Mouse (Mus musculus) forebrain, embryonic 15.5 days (tissue): ENCODE data around the gene Ncl. TPM values are rescaled to one million over a fixed set of nuclear protein-coding genes. Genes with fewer than 3 reads are reported as not detected.

Experiments used
- ATAC-seq: fragments of 200-750 bp; cut with Nextera tagmentation; replicated peaks from 2 replicates; pipeline ENCODE4 v1.8.0; 2017; ENCODE audit warnings: mild to moderate bottlenecking, moderate TSS enrichment, moderate library complexity
- H3K27ac ChIP-seq: fragments of 300-500 bp; sonication (generic); replicated peaks from 2 replicates; pipeline ENCODE4 v1.5.1; 2015; ENCODE audit warnings: mild to moderate bottlenecking, inconsistent platforms
- H3K27me3 ChIP-seq: fragments of 300-500 bp; sonication (generic); 2 replicates; pipeline ENCODE4 v1.6.1; 2015; ENCODE audit warnings: inconsistent platforms
- H3K36me3 ChIP-seq: fragments of 300-500 bp; sonication (generic); 2 replicates; pipeline ENCODE4 v1.6.1; 2015; ENCODE audit warnings: mild to moderate bottlenecking, inconsistent platforms
- H3K4me1 ChIP-seq: fragments of 300-500 bp; sonication (generic); 2 replicates; pipeline ENCODE4 v1.6.1; 2015; ENCODE audit warnings: inconsistent platforms
- H3K4me2 ChIP-seq: fragments of 300-500 bp; sonication (generic); replicated peaks from 2 replicates; pipeline ENCODE4 v1.6.1; 2015; ENCODE audit warnings: mild to moderate bottlenecking, inconsistent platforms
- H3K4me3 ChIP-seq: fragments of 300-500 bp; sonication (generic); 2 replicates; pipeline ENCODE4 v1.5.1; 2015; ENCODE audit warnings: mild to moderate bottlenecking, inconsistent platforms
- H3K9ac ChIP-seq: fragments of 300-500 bp; sonication (generic); replicated peaks from 2 replicates; pipeline ENCODE4 v1.6.1; 2015; ENCODE audit warnings: mild to moderate bottlenecking, inconsistent platforms
- H3K9me3 ChIP-seq: fragments of 300-500 bp; sonication (generic); 2 replicates; pipeline ENCODE4 v1.6.1; 2016; ENCODE audit warnings: inconsistent platforms
- WGBS: fragments of 180-500 bp; shearing (Covaris S2); methylation state at CpG from one replicate; pipeline ENCODE4 v1.1.7; 2015; ENCODE audit warnings: mixed read lengths; 5-methylcytosine and 5-hydroxymethylcytosine counted together
- polyA plus RNA-seq: library from polyadenylated mRNA; unstranded; fragments of >200 nt; fragmentation: Nextera tagmentation; extraction: Ambion mirVana; gene quantifications from 2 replicates; pipeline ENCODE4 v1.2.1, GENCODE M21; 2015

Ncl gene
- polyA plus RNA-seq, 1 experiment from 2014 or later: 208 TPM

GRCm38 (mm10) chr1:86358229-86358905 lies 833 bp downstream of the Ncl start:
- no peak; the same call in 1 of the 2 replicates for ATAC-seq

DNA sequence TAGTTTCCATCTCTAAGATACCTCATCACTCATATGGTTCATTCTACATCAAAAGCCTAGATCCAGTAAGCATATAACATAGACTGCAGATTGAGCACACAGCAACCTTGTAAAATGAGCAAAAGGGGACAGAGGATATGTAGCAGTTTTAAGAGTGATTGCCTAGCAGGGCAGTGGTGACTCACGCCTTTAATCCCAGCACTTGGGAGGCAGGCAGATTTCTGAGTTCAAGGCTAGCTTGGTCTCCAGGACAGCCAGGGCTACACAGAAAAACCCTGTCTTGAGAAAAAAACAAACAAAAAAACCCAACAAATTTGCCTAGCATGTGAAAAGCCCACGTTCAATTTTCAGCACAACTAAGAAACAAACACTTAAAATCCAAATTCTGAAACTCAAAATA lies 5.0 kb downstream of the Ncl start:
- H3K27me3 ChIP-seq: no peaks in the 10 kb centered on the region
- H3K4me2 ChIP-seq: no peak overlapping the region
- peaks cover 82% of the 10 kb centered on the region for H3K36me3 ChIP-seq
- no peak overlapping the region for H3K27ac ChIP-seq
- no peak overlapping the region for H3K4me3 ChIP-seq
- no peaks in the 10 kb centered on the region for H3K9me3 ChIP-seq
- peaks cover 12% of the 10 kb centered on the region for H3K4me1 ChIP-seq
- no peak for ATAC-seq
- 89% methylated on average over 2 of the region's 2 CpGs for WGBS
- H3K9ac ChIP-seq: no peak overlapping the region

More at GRCm38 (mm10) chr1:86358229-86358905, 833 bp downstream of the Ncl start:
- no peaks in the 10 kb centered on the region for H3K27me3 ChIP-seq
- peak overlapping the region; percentile 97 for H3K9ac ChIP-seq
- peaks cover 29% of the 10 kb centered on the region for H3K4me1 ChIP-seq
- H3K9me3 ChIP-seq: no peaks in the 10 kb centered on the region
- WGBS: under 1% methylated on average over 41 of the region's 41 CpGs
- peak overlapping the region; percentile 96 for H3K4me3 ChIP-seq
- H3K36me3 ChIP-seq: peaks cover 41% of the 10 kb centered on the region
- peak overlapping the region; percentile 100 for H3K27ac ChIP-seq
- peak overlapping the region; percentile 92 for H3K4me2 ChIP-seq

- no peak overlapping the region for H3K27ac ChIP-seq
- no peak overlapping the region for H3K9ac ChIP-seq
- H3K36me3 ChIP-seq: peaks cover 90% of the 10 kb centered on the region
- no peak for ATAC-seq
- H3K4me1 ChIP-seq: no peaks in the 10 kb centered on the region
- WGBS: 94% methylated on average over 8 of the region's 8 CpGs
- no peak overlapping the region for H3K4me2 ChIP-seq
- no peaks in the 10 kb centered on the region for H3K9me3 ChIP-seq
- H3K4me3 ChIP-seq: no peak overlapping the region
- no peaks in the 10 kb centered on the region for H3K27me3 ChIP-seq
Observed at GRCm38 (mm10) chr1:86350576-86350975, 8.6 kb downstream of the Ncl start.

- H3K36me3 ChIP-seq: peaks cover 84% of the 10 kb centered on the region
- no peak overlapping the region for H3K4me2 ChIP-seq
- ATAC-seq: no peak
- no peak overlapping the region for H3K9ac ChIP-seq
- 85% methylated on average over 1 of the region's 1 CpGs for WGBS
- no peaks in the 10 kb centered on the region for H3K27me3 ChIP-seq
- H3K4me1 ChIP-seq: no peaks in the 10 kb centered on the region
- no peaks in the 10 kb centered on the region for H3K9me3 ChIP-seq
- H3K27ac ChIP-seq: no peak overlapping the region
- H3K4me3 ChIP-seq: no peak overlapping the region
Observed at GRCm38 (mm10) chr1:86349696-86350095, 9.5 kb downstream of the Ncl start.

DNA sequence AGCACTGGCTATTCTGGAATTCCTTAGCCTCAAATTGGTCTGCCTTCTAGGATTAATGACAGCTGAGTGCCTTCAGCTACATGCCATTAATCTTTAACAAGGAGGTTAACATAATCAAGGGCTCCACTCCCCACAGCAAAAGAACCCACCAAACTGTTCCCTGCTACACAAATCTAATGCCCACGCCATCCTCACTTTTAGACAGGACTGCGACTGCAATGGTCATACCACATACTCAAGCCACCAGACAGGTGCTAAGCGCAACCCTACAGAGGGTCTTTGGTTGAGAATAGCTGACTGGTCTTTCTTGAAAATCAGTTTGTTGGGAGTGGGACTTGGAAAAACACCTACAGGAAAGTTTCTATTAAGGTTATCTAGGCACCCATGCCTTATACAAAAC lies 10.0 kb downstream of the Ncl start:
- Histone ChIP-seq H3K9me3 (no peaks in the 10 kb centered on the region), H3K4me1 (no peaks in the 10 kb centered on the region), H3K9ac (no peak overlapping the region), H3K27ac (no peak overlapping the region), H3K4me2 (no peak overlapping the region), H3K36me3 (peaks cover 81% of the 10 kb centered on the region), H3K27me3 (no peaks in the 10 kb centered on the region), H3K4me3 (no peak overlapping the region)
- ATAC-seq: no peak
- WGBS: 94% methylated on average over 3 of the region's 3 CpGs

DNA sequence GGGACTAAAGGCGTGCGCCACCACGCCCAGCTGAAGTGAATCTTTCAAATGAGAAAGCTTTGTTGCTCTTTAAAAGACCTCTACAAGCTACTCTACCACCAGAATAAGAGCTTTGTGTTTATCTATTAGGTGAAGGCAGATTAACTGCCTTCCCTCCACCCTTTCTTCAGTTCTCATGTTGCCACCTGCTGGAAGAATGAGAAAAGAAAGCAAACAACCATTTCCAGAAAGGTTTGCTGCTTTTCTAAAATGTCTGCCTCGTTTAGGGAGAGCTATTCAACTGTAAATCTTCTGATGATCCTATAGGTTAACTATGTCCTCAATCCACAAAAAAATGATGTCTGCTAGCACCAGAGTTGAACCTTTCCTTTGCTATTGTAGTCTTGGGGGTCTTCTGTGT lies 10.4 kb downstream of the Ncl start:
- H3K4me3 ChIP-seq: no peak overlapping the region
- no peak overlapping the region for H3K27ac ChIP-seq
- no peaks in the 10 kb centered on the region for H3K9me3 ChIP-seq
- H3K4me1 ChIP-seq: no peaks in the 10 kb centered on the region
- H3K9ac ChIP-seq: no peak overlapping the region
- ATAC-seq: no peak
- WGBS: 57% methylated on average over 4 of the region's 4 CpGs
- H3K27me3 ChIP-seq: no peaks in the 10 kb centered on the region
- H3K4me2 ChIP-seq: no peak overlapping the region
- peaks cover 77% of the 10 kb centered on the region for H3K36me3 ChIP-seq

DNA sequence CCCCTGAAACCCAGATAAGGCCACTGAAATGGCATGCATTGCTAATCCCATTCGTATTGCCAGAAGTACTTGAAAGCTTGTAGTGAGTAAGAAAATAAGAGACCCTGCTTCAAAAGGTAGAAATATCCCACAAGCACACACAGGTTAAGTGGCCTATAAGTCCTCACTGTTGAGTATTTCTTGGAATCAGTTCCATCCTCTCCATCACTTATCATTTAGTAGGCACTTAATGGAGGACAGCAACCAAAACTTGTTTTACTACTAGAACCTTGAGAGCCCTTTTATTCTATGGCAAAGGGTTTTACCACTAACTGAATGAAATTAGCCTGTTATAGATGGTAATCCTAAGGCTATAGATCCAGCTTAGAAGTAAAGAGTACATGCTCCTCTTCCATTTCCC lies 11.1 kb downstream of the Ncl start:
- WGBS: 85% methylated on average over 1 of the region's 1 CpGs
- H3K4me2 ChIP-seq: no peak overlapping the region
- H3K4me3 ChIP-seq: no peak overlapping the region
- H3K36me3 ChIP-seq: peaks cover 70% of the 10 kb centered on the region
- no peaks in the 10 kb centered on the region for H3K9me3 ChIP-seq
- ATAC-seq: no peak
- H3K4me1 ChIP-seq: no peaks in the 10 kb centered on the region
- H3K9ac ChIP-seq: no peak overlapping the region
- H3K27me3 ChIP-seq: no peaks in the 10 kb centered on the region
- H3K27ac ChIP-seq: no peak overlapping the region

DNA sequence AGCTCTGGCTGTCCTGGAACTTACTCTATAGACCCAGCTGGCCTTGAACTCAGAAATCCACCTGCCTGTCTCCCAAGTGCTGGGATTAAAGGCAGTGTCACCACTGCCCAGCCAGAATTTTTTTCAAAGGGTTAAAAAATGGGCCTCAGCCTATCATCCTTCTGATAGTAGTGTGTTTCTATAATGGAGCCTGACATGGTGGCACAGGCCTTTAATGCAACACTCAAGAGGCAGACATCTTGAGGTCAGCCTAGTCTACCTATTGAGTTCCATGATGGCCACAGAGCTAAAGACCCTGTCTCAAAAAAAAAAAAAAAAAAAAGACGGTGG lies 11.5 kb downstream of the Ncl start:
- Histone ChIP-seq H3K4me3 (no peak overlapping the region), H3K9me3 (no peaks in the 10 kb centered on the region), H3K4me2 (no peak overlapping the region), H3K9ac (no peak overlapping the region), H3K36me3 (peaks cover 67% of the 10 kb centered on the region), H3K27me3 (no peaks in the 10 kb centered on the region), H3K27ac (no peak overlapping the region), H3K4me1 (no peaks in the 10 kb centered on the region)
- 50% methylated on average over 1 of the region's 1 CpGs for WGBS
- 0 out of 2 replicates have a peak, but pooled peaks have one; percentile 43 for ATAC-seq

DNA sequence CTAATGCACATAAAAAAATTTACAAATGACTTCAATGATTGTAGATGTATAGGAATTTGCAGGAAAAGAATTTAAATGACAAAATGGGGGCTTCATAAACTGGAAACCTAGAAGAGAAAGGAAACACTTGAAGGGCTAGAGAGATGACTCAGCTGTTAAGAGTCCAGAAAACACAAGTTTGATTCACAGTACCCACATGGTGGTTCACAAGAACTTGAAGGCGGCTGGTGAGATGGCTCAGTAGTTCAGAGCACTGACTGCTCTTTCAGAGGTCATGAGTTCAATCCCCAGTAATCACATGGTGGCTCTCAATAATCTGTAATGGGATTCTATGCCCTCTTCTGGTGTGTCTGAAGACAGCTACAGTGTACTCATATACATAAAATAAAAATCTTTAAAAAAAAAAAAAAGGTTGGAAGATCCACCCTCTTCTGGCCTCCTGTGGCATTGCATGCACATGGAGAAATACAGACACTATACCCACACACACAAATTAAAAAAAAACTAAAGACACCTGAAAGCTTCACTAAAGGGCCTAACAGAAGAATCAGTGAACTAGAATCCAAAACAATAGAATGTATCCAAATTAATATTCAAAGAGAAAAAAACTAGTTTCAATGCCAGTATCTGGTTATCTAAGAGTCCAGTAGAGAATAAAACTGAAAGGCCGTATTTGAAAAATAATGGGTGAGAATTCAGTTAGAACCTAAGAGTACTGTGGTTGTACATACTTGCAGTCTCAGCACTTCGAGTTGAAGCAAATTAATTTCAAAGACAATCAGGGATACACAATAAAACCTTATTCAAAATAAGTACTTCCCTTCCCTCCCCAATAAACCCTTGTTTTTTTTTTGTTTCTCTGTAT lies 12.1 kb downstream of the Ncl start:
- Histone ChIP-seq H3K4me1 (no peaks in the 10 kb centered on the region), H3K4me3 (no peak overlapping the region), H3K4me2 (no peak overlapping the region), H3K9ac (no peak overlapping the region), H3K9me3 (no peaks in the 10 kb centered on the region), H3K27ac (no peak overlapping the region), H3K36me3 (peaks cover 61% of the 10 kb centered on the region), H3K27me3 (no peaks in the 10 kb centered on the region)
- 85% methylated on average over 3 of the region's 3 CpGs for WGBS
- no peak for ATAC-seq

GRCm38 (mm10) chr1:86345956-86346355 lies 13.2 kb downstream of the Ncl start:
- Histone ChIP-seq H3K9ac (no peak overlapping the region), H3K27ac (no peak overlapping the region), H3K4me1 (no peaks in the 10 kb centered on the region), H3K27me3 (no peaks in the 10 kb centered on the region), H3K4me3 (no peak overlapping the region), H3K36me3 (peaks cover 50% of the 10 kb centered on the region), H3K9me3 (no peaks in the 10 kb centered on the region), H3K4me2 (no peak overlapping the region)
- 92% methylated on average over 4 of the region's 4 CpGs for WGBS
- ATAC-seq: no peak

- H3K27me3 ChIP-seq: no peaks in the 10 kb centered on the region
- H3K9me3 ChIP-seq: no peaks in the 10 kb centered on the region
- H3K4me1 ChIP-seq: no peaks in the 10 kb centered on the region
- H3K4me3 ChIP-seq: no peak overlapping the region
- WGBS: 91% methylated on average over 4 of the region's 4 CpGs
- ATAC-seq: no peak
- no peak overlapping the region for H3K9ac ChIP-seq
- peaks cover 41% of the 10 kb centered on the region for H3K36me3 ChIP-seq
- H3K4me2 ChIP-seq: no peak overlapping the region
- H3K27ac ChIP-seq: no peak overlapping the region
Observed at GRCm38 (mm10) chr1:86345069-86345468, 14.1 kb downstream of the Ncl start.

DNA sequence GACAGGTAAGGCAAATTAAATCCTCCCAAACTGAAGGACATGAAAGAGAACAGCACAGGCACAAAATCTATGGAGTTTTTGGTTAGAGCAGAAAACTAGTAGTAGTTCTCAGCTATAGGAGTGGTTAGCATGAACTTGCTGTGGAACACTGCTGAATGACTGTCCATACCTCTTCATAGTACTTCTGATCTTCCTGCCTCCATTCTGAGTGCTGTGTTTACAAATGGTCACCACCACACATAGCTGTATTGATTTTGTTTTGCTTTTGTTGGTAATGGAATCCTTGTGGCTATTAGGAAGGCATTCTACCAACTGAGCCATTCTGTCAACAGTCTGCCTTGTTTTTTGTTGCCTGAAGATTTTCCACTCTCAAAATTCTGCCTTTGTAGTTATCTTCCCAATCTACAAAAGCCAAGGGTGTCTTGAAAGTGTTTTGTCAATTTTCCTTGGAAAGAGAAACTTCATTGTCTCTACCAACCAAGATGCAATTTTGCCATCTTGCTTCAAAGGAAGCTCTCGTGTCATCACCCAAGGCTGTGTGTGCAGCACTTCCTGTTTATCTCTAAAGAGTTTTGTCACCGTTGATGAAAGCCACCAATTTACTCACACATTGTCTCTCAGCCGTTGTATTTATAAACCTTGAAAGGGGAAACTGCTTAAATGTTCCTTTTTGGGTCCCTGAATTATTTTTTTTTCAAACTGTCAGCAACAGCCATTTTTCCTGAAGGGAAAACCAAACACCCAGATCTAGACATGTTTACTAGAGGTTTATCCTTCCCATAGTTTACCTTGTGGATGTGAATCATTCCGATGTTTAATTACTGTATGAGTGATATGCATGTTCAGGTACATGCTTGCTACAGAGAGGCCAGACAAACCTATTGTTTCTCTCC lies 15.0 kb downstream of the Ncl start:
- 72% methylated on average over 4 of the region's 4 CpGs for WGBS
- no peak for ATAC-seq
- H3K4me2 ChIP-seq: no peak overlapping the region
- no peak overlapping the region for H3K4me3 ChIP-seq
- H3K9me3 ChIP-seq: no peaks in the 10 kb centered on the region
- H3K4me1 ChIP-seq: no peaks in the 10 kb centered on the region
- peaks cover 32% of the 10 kb centered on the region for H3K36me3 ChIP-seq
- no peak overlapping the region for H3K9ac ChIP-seq
- no peaks in the 10 kb centered on the region for H3K27me3 ChIP-seq
- H3K27ac ChIP-seq: no peak overlapping the region
